Comparison of ENCODE assay signal across 27 mouse cellular contexts in genomic region chr14:33058881-33059660, GRCm38 (mm10).
"Had no signal": no experiment of that assay in that cellular context is flagged by ENCODE, and none has a peak within 500 bp of the region (broad histone marks: within the 10 kb centered on the region; RNA-seq: fewer than 3 reads in every experiment).

No protein-coding gene starts in this region.

- DNase-seq: gastrocnemius, adult 2 months; gastrocnemius, postnatal 10 days; gastrocnemius, postnatal 25 days; heart, adult 2 months; heart, postnatal 10 days; heart, postnatal 4 days; kidney, adult 18-20 months; kidney, adult 8-10 months; kidney, postnatal 10 days; kidney, postnatal 25 days; kidney, postnatal 4 days; liver; liver, embryonic 13.5 days had no signal

- H3K27ac ChIP-seq: gastrocnemius, adult 2 months; heart, adult 2 months; hindbrain, embryonic 10.5 days; hindbrain, embryonic 12.5 days; hindbrain, embryonic 14.5 days; intestine, embryonic 15.5 days; layer of hippocampus, adult 2 months; left cerebral cortex, adult 2 months; limb, embryonic 10.5 days; limb, embryonic 12.5 days; liver, embryonic 13.5 days; liver, embryonic 15.5 days had no signal

- H3K4me2 ChIP-seq: heart, embryonic 11.5 days; hindbrain, embryonic 12.5 days; hindbrain, embryonic 14.5 days; intestine, embryonic 15.5 days; limb, embryonic 12.5 days; liver, embryonic 11.5 days; liver, embryonic 13.5 days; liver, embryonic 15.5 days had no signal

- ATAC-seq: hindbrain, embryonic 16.5 days; inflammation-experienced regulatory T-cells, adult 6 months; intestine, embryonic 15.5 days; intestine, postnatal 0 days had no signal

- H3K4me3 ChIP-seq: gastrocnemius, adult 2 months; heart, adult 2 months; hindbrain, embryonic 10.5 days; hindbrain, embryonic 12.5 days; intestine, embryonic 15.5 days; layer of hippocampus, adult 2 months; left cerebral cortex, adult 2 months; limb, embryonic 10.5 days; limb, embryonic 12.5 days; liver, embryonic 13.5 days; liver, embryonic 15.5 days had no signal

- H3K4me1 ChIP-seq: intestine, embryonic 15.5 days; limb, embryonic 10.5 days; limb, embryonic 12.5 days; liver, embryonic 13.5 days; liver, embryonic 15.5 days had no signal

- H3K9ac ChIP-seq: hindbrain, embryonic 12.5 days; hindbrain, embryonic 14.5 days; intestine, embryonic 15.5 days; limb, embryonic 12.5 days; liver, embryonic 13.5 days; liver, embryonic 15.5 days had no signal

- H3K9me3 ChIP-seq: hindbrain, embryonic 10.5 days; hindbrain, embryonic 12.5 days; intestine, embryonic 15.5 days; limb, embryonic 10.5 days; limb, embryonic 12.5 days; liver, embryonic 13.5 days; liver, embryonic 15.5 days had no signal

- H3K36me3 ChIP-seq: hindbrain, embryonic 10.5 days; hindbrain, embryonic 12.5 days; intestine, embryonic 15.5 days; limb, embryonic 10.5 days; limb, embryonic 12.5 days; liver, embryonic 13.5 days; liver, embryonic 15.5 days had no signal

- H3K27me3 ChIP-seq: hindbrain, embryonic 12.5 days; intestine, embryonic 15.5 days; limb, embryonic 12.5 days; liver, embryonic 13.5 days; liver, embryonic 15.5 days had no signal
